Mouse (Mus musculus): ENCODE results near the gene Kcnh2.

Gene Kcnh2

DNA sequence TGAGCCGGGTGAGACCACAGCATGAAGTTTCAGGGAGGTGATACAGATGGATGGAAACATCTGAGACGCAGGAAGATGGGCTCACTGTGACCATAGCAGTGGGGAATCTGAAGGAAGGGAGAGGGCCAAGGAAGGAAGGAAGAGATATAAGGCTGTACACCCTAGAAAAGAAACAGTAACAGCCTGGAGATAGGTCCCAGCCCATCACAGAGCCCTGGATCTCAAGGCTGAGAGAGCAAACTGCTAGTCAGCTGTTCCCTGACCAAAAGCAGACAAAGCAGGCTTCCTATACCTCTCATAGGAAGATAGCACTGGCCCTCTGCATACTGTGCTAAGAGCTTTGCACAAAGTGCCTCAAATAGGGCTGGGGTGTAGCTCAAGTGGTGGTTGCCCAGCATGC lies 27.3 kb upstream of the Kcnh2 start:
- DNase-seq (ENCODE audit: low read depth, low spot score): no peak

DNA sequence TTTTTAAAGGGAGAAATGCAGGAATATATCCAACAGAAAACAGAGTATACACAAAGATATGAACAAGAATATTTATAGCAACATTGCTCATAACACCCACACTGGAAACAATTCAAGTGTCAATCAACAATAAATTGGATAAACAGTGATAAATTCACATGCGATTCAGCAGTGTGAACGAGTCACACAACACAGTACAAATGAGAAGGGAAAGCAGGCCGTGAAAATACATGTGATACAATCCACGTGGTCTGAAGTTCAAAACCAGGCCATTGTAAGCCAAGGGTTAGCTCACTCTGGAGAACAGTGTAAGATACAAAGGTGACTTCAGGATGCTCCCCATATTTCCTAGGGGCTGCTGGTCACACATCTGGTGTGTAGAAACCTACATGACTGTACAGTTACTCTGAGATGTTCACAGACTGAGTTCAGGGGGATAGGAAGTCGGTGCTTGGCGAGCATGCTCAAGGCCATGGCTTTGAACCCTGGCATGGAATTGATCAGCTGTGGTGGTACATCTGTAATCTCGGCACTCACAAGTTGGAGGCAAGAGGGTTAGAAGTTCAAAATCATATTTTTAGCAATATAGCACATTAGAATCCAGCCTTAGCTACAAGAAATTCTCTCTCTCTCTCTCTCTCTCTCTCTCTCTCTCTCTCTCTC lies 23.4 kb upstream of the Kcnh2 start:
- no peak for DNase-seq (ENCODE audit: low read depth, low spot score)

DNA sequence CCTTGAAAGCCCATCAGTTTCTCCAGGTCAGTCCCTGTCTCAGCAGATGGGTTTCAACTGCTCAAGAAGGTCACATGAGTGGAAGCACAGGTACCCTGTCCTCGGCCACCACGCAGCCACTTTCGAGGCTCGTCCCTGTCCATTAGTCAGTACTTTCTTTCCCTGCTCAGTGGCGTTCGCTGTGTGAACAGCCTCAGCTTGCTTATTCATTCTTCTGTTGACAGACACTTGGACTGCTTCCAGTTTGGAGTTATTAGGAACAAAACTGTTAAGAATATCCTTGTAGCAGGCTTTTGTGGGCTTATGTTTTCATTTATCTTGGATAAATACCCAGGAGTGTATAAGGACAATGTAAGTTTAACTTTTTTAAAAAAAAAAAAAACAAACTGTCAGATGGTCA lies 22.8 kb upstream of the Kcnh2 start:
- no peak for DNase-seq (ENCODE audit: low read depth, low spot score)

DNA sequence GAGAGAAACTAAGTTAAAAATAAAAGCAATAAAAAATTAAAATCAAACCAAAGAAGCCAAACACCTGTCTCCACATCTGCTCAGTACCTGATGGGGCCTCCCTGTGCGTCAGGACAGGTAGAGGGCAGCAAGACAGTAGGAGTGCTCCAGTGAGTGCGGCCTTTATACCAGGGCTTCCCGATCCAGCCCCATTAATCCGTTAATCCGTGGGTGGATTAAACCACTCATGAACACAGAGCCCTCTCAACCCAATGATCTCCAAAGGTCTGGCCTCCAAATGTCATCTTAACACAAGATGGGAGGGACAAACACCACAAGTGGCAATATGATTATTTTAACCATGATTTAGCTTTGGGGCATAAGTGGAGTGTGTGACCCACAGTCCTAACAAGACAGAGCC lies 22.4 kb upstream of the Kcnh2 start:
- no peak for DNase-seq (ENCODE audit: low read depth, low spot score)

DNA sequence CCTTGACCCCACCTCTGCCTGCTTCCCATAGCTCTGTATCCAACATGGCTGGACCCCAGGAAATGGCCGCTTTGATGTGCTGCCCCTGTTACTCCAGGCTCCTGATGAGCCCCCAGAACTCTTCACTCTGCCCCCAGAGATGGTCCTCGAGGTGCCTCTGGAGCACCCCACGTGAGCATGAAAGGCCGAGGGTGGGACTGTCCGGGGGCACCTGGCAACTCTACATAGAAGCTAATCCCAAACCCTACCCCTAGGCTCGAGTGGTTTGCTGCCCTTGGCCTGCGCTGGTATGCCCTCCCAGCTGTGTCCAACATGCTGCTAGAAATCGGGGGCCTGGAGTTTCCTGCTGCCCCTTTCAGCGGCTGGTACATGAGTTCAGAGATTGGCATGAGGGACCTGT lies 18.4 kb upstream of the Kcnh2 start:
- no peak for DNase-seq (ENCODE audit: low read depth, low spot score)

DNA sequence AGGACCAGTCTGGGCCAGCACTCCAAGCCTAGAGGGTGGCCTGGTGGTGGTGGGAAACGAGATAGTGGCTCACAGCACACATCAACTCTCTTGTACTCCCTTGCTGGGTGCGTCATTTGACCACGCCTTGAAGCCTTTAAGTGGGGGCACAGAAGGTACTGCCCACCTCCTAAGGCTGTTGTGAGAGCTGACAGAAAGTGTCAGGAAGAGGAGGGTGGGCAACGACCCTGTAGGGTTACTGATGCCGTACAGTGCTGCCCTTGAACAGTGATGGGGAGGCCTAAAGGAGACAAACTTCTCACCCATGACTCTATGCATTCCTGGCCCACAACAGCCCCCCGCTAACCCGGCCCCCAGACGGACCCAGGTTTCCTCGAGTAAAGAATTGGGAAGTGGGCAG lies 15.0 kb upstream of the Kcnh2 start:
- no peak for DNase-seq (ENCODE audit: low read depth, low spot score)

DNA sequence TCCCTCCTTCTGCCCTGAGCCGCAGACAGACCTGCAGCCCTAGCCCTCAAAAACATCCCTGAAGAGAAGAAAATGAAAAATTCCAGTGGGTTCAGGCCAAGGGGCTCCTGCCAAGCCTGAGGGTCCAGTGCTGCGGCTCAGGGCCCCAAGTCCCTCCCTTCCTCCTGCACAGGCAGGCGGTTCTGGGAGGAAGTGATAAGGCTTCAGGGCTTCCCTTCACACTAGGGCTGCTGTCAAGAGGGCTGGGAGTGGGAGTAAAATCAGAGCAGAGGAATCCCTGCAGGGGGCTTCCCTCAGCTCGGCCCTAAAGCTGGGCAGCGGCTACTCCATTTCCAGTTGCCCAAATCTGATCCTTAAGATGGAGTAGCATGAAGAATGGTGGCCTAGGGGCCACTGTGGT lies 14.1 kb upstream of the Kcnh2 start:
- no peak for DNase-seq (ENCODE audit: low read depth, low spot score)

DNA sequence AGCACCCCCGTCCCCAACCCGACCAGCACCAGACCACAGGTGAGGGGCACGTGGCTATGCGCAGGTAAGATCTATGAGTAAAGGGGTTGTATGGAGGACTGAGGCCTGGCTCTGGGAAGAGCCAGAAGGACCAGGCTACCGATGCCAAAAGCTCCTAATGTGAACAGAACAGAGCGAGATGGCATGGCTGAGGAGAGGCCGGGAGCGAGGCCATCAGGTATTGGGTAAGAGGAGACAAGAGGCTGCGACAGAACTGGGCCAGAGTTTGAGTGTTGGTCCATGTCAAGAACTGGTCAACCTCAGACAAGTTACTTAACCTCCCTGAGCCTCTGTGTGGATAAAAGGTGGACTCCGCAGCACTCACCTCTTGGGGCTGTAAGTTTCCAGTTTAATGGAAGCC lies 13.6 kb upstream of the Kcnh2 start:
- no peak for DNase-seq (ENCODE audit: low read depth, low spot score)

DNA sequence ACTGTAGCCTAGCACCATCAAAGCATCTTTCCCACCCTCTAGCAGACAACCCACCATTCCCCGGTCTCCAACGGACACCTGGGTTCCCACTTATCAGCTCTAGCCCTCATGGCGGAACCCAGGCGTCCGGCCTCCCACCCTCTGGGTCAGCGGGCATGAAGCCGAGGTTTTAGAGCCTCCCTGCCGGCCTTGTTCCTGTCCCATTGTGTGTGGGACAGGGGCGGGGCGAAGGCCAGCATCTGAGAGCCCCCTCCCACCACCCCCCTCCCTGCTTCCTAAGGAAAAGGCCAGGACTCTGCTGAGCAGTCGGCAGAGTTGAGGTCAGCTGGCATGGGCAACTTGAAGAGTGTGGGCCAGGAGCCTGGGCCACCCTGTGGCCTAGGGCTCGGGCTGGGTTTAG lies 13.1 kb upstream of the Kcnh2 start, which contains the start of gene Nos3:
Gene Nos3, plus strand, starts transcription at position 303 of the 400 bp plus-strand sequence.
- no peak for DNase-seq (ENCODE audit: low read depth, low spot score)

DNA sequence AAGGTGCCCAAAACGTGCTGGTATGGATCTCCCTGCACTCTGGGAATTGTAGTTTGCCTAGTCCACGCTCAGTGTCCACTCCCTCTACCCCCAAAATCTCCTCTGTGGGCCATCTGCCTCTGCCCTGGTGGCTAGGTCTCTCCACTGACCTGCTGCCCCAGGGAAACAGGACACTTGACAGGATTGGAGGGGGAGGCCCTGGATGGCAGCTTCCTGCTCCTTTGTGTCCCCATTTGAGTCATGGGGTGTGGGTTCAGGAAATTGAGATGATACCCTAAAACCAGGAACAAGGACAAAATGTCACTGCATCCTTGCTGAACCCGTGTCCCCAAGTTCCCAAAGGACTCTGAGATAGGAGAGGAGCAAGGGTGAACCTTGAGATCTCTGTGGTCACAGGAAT lies 12.7 kb upstream of the Kcnh2 start:
- no peak for DNase-seq (ENCODE audit: low read depth, low spot score)

DNA sequence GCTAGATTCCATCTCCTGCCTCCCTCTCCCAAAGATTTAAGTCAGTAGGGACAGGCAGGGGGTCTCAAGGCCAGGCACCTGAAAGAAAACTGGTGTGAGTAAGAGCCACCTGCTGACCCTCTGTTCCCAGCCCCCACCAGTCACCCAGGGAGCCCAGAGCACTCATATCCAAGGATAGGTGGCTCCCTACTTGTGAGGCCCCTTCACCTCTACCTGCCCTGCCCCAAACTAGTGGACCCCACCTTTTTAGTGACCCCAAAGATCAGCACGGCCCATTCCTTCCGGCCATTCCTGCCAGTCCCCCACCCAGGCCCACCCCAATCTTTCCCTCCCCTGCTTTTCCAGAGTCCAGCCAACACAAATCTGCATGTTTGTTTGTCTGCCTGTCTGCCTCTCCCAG lies 12.1 kb upstream of the Kcnh2 start:
- DNase-seq (ENCODE audit: low read depth, low spot score): no peak

DNA sequence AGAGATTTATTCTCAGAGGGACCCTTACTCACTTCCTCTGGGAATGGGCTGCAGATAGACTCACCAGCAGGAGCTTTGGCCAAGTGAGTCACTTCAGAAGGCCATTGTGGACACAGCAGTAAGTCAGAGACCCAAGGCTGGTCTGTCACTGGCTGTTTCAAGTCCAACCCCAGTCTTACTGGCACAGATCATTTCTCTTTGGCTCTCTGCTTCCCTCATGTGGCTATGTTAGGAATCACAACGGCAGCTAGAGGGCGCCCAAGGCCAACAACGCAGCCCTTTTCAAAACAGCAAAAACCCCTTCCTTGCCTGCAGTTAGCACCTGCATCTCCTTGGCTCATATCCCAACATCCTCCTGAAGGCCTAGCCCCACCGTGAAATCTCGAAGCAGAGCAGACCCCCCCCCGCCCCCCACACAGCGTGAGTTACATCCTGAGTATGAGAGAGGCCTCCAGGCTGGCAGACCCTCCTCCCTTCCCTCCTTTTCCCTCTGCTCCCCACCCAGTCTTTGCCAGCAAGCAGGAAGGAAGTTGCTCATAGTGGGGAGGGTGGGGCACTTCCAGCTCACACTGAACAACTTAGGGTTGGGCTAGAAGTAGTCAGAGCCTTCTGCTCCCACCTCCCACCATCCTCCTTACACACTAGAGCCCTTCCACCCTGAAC lies 9.5 kb upstream of the Kcnh2 start:
- DNase-seq (ENCODE audit: low read depth, low spot score): no peak

DNA sequence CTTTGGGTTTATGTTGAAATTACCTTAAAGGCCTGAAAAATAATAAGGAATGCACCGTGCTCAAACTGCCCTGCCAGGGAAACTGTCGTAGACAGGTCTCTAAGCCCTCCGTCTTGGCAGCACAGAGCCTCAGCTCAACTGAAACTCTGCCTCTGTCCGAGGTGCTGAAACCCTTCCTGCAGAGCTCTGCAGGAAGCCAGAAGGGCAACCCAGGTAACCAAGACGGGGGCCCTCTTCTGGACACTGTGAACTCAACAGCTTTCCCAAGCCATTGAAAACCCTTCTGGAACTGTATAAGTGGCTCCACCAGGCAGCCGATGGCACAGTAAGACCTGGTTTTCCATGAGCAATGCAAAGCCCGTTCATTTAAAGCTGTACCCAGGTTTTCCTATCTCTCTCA lies 6.1 kb upstream of the Kcnh2 start:
- no peak for DNase-seq (ENCODE audit: low read depth, low spot score)

DNA sequence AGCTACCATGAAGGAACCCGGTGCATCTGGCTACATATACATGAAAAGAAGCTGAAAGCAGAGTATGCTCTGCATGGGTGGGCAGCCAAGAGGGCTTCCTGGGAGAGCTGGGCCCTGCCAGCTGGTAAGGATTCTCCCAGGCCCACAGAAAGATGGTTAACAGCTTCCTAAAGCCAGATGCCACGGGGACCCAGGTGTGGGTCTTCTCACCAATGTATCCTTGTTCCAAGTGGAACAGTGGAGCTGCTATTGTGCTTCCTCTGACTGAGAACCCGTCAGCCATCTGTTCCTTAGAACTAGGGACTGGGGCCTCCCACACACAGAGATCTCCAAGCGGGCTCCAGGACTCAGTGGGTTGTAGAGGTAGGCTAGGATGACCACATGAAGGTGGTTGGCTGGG lies 5.4 kb upstream of the Kcnh2 start:
- DNase-seq (ENCODE audit: low read depth, low spot score): no peak

DNA sequence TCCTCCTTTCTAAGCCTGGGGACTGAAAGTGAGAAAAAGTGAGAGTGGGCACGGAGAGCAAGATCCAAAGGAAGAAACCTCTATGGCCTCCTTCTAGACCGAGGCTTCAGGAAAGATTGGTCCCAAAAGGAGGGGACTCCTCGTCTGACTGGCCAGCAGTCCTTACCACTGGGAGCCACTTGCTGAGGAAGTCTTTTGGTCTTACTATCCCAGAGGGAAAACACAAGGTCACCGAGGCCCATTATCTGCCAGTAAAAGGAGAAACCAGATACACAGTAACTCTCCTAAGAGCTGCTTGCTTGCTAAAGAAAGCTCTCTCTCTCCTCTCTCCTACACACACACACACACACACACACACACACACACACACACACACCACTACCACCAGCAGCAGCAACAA lies 1.9 kb upstream of the Kcnh2 start:
- DNase-seq (ENCODE audit: low read depth, low spot score): no peak

DNA sequence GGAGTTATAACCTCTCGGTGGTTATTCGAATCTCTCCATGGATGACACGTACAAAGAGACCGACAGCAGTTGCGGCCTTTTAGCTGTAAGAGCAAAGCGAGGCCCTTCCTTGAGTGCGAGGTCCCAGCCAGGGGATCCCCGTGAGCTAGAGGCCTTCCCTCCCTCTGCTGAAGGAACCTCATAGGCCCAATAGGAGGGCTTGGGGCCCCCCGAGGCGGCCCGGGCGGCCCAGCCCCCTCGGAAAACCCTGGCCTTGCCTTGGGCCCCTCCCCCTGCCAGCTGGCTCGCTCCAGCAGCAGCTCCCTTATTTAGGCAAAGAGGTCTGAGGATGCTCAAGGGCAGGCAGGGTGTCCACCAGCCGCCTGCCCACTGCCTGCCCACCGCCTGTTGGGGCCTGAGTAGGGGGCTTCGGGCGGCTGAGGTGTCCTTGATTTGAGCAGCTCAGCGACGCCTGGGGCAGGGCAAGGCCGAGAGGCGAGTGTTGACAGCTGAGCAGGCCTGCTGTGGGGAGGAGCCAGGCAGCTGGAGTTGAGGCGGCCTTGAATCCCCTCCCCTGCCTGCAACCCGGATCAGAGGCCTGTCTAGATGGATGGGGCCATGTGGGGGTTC lies 951 bp upstream of the Kcnh2 start:
- no peak for DNase-seq (ENCODE audit: low read depth, low spot score)

DNA sequence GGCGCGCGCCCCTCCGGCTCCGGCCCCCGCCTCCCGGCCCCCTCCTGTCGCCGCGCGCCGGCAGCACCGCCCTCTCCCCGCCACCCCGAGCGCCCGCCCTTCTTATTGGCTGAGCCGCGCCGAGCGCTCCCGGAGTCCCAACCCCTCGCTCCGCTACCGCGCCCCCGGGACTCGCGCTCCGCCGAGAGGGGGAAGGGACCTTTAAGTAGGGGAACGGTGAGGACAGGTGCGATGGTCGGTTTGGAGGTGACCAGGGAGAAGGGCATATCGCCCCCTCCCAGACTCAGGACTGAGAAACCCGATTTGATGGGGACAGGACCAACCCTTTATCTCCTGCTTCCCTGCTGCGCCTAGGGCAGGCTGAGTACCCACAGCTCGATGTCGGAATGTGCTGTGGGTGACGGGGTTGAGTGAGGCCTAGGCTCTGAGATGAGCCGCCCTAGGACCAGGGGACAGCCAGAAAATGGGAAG lies 332 bp upstream of the Kcnh2 start:
- peak; percentile 78 for DNase-seq (ENCODE audit: low read depth, low spot score)

DNA sequence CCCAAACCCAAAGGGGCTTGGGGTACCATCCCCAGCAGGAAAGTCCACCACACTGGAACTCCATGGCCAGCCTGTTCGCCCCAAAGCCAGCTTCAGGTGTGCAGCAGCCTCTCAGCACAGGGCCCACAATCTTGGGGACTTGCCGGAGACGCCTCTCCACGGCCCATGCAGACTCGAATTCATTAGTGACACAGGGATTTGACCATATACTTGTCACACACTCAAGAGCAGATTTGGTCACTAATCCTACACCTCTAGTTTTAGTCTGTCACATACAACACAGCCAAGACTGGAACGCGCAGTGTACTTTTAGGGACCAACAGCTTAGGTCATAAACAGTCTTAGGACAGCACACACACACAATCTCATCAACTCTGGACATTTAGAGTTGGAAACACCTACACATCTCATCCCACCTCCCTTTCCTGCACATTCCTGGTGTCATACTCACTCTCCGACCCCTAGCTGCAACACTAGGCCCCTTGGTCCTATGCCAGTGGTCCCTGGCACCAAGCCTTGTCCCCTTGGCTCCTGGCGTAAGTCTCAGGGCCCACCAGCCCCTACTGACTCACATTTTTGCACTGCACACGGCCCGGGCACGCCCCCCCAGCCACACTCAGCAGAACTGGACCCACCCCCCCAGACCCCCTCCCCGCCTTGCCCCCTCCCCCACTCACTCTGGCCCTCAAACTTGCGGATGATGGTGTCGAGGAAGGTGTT lies 713 bp downstream of the Kcnh2 start:
- DNase-seq (ENCODE audit: low read depth, low spot score): no peak

DNA sequence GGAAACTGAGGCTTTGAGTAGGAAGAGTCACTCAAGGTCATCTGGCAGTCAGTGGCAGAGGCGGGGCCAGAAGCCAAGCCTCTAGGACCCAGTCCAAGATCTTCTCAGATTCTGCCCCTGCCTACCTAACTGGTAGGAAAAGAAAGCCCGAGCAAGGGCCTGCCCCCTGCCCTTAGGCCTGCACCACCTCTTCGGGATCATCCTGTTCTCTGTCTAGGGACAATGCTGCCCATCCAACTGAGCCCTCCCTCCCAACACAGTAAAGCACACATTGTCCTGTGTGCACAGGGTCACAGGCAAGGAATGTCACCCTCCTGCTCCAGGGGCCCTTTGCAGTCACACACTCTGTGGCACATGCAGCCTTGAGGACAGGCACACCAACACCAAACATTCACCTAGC lies 1.3 kb downstream of the Kcnh2 start:
- DNase-seq (ENCODE audit: low read depth, low spot score): no peak

DNA sequence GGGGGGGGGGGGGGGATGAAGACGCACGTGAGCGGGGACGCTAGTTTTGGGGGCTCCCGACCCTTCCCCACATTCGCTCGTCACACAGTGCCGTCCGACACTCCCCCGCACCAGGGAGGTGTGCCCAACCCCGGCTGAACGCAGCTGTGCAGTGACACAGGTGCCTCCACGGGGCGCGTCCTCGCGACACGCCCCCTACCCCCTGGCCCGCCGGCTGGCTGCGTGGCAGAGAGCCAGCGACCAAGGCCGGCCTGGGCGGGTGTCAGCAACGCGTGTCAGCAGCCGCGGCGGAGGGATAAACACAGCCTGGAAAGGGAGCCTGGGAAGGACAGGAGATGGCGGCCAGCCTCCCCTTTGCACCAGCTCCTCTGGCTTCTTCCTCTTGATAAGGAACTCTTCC lies 2.9 kb downstream of the Kcnh2 start:
- no peak for DNase-seq (ENCODE audit: low read depth, low spot score)

DNA sequence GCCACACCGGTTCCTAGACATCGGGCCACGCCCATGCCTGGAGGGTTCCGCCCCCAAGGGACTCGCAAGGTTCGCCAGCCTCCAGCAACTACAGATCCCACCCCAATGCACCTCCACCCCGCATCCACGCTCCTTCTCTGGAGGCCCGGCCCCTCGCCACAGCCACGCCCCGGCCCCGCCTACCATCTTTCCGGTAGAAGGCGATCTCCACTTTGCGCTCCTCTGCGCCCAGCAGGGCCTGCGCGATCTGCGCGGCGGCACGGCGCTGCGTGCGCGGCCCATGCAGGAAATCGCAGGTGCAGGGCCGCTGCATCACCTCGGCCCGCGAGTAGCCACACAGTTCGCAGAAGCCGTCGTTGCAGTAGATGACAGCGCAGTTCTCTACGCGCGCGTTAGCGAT lies 3.3 kb downstream of the Kcnh2 start:
- DNase-seq (ENCODE audit: low read depth, low spot score): no peak

DNA sequence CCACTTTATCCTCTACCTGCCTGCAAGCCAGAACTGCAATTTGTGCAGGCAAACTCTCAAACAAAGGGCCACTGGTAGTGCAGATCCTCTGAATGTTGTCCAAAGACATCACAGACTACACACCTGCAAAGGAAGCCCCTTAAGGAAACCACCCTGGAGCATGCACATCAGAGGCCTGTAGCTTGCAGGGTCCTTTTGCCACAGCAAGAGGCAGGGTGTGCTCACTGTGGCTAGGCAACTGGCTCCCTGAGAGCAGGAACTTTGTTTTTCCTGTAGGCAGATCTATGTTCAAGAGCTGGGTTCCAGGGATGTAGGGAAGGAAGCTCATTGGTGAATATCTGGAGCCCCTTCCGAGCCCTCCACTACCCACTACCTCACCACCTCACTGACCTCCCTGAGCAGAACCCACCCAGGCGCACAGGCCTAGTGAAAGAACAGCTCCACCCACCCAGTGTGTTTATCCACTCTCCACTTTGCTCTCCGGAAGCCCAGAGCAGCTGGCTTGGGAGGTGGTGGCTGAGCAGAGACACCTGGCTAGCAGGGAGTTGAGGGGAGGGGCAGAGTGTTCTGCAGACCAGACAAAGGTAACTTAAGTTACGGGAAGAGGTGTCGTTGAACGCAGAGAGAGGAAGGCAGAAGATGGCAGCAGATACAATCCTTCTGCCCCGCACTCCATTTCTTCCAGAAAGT lies 4.1 kb downstream of the Kcnh2 start:
- DNase-seq (ENCODE audit: low read depth, low spot score): no peak

Data from brain, embryonic 18.5 days (tissue).